In genomic region chr4:134344620-134345019, GRCm38 (mm10) we compare ENCODE assay signal across 1 mouse cellular context.
A peak's percentile ranks its signal among the peaks of the same experiment; 100 is the strongest.
TF ChIP-seq lines count a peak whose summit lies in the region.

No protein-coding gene starts in this region.

TF ChIP-seq in CH12.LX, 34 proteins besides CTCF, POLR2A, EP300 and RAD21:
- TF ChIP-seq CHD2 (IDR thresholded peaks at IDR 0.05; ENCODE audit: low read length) (no peak), SMC3 (IDR thresholded peaks at IDR 0.05; ENCODE audit: low read depth, low read length) (peak; percentile 31)
